Mouse (Mus musculus) ES-E14 (cell line): Measurements from ENCODE around the gene Sympk.

ENCODE experiments used
- CHD2 ChIP-seq: IDR thresholded peaks from 2 replicates; pipeline ENCODE4 v1.6.1; 2014; ENCODE audit warnings: mild to moderate bottlenecking, low read depth, low read length, inconsistent platforms
- MAFK ChIP-seq: IDR thresholded peaks from 2 replicates; pipeline ENCODE4 v1.6.1; 2014; ENCODE audit warnings: mild to moderate bottlenecking, low read depth, low read length, inconsistent platforms; ENCODE audit not compliant: insufficient read depth
- ZNF384 ChIP-seq: IDR thresholded peaks from 2 replicates; pipeline ENCODE4 v1.6.1; 2012; ENCODE audit warnings: low read depth, low read length, inconsistent platforms

DNA sequence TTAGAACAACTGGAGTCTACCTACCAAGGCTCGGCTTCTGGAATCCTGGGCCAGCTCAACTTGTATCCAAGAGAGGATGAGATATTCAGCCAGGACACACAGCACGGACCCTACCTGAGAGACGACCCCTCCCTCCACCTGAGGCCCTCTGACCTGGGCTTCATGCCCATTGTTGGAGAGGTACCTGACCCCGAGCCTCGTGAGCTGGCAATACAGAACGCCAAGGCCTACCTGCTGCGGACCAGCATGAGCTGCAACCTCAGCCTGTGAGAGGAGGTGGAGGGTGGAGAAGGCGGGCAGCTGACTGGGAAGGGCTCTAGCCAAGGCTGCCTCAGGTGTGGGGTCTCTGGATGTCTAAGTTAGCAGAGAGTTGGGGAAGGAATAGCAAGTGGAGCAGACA, 30.9 kb downstream of the Sympk start:
- TF ChIP-seq CHD2 (no peak), MAFK (no peak), ZNF384 (no peak)
